Mouse (Mus musculus) cortical plate, adult 2 months (tissue): ENCODE measurements around the gene Mtfp1.
"Not testable (repeated sequence)": the region's sequence is repeated elsewhere in the genome, so short reads cannot be mapped to it uniquely, and the experiment has no call there.

Experiments used
- CTCF ChIP-seq: fragments of 200-500 bp; IDR thresholded peaks from 2 replicates; pipeline ENCODE4 v1.5.1; 2011; ENCODE audit warnings: mild to moderate bottlenecking, control low read depth, low read length; ENCODE audit not compliant: insufficient read depth; ENCODE audit errors: extremely low read depth
- POLR2A ChIP-seq: fragments of 200-500 bp; IDR thresholded peaks from 2 replicates; pipeline ENCODE4 v1.6.1; 2011; ENCODE audit warnings: mild to moderate bottlenecking, low read length, control low read depth; ENCODE audit not compliant: insufficient read depth; ENCODE audit errors: extremely low read depth

DNA sequence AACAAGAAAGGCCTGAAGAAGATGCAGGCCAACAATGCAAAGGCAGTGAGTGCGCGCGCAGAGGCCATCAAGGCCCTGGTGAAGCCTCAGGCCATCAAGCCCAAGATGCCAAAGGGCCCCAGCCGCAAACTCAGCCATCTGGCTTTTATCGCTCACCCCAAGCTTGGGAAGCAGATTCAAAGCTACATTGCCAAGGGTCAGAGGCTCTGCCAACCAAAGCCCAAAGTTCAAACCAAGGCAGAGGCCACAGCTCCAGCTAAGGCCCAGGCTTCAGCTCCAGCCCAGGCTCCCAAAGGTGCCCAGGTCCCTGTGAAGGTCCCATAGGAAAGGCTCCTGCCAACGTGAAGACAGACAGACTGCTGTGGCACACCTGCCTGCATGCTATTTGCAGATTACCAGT is 12.7 kb upstream of the Mtfp1 start:
- TF ChIP-seq POLR2A, CTCF: not testable (repeated sequence)
